Mouse (Mus musculus) testis, adult 2 months (tissue): ENCODE results near the gene Slc35e4.

Experiments used
- CTCF ChIP-seq: fragments of 200-500 bp; IDR thresholded peaks from 2 replicates; pipeline ENCODE4 v1.5.1; 2012; ENCODE audit warnings: low read depth, mild to moderate bottlenecking, inconsistent platforms, low read length, moderate library complexity; ENCODE audit not compliant: control insufficient read depth, insufficient read depth, insufficient replicate concordance
- POLR2A ChIP-seq: fragments of 200-500 bp; IDR thresholded peaks from 2 replicates; pipeline ENCODE4 v1.6.1; 2012; ENCODE audit warnings: low read depth, mild to moderate bottlenecking, inconsistent platforms, low read length, moderate library complexity; ENCODE audit not compliant: control insufficient read depth

- no peak for TF ChIP-seq POLR2A
- TF ChIP-seq CTCF, result no peak
Observed at GRCm38 (mm10) chr11:3937321-3937874, 22.9 kb upstream of the Slc35e4 start.
